In genomic region chr11:51796272-51796671, GRCm38 (mm10) we compare ENCODE assay signal across 13 mouse cellular contexts. TPM values are rescaled to one million over a fixed set of nuclear protein-coding genes. Genes with fewer than 3 reads are reported as not detected.
A peak's percentile ranks its signal among the peaks of the same experiment; 100 is the strongest.
DNase-seq lines count a peak whose midpoint lies in the region; ATAC-seq and TF ChIP-seq lines count a peak whose summit lies in the region.
"Had no signal": no experiment of that assay in that cellular context is flagged by ENCODE, and none has a peak within 500 bp of the region (broad histone marks: within the 10 kb centered on the region; RNA-seq: fewer than 3 reads in every experiment).

No protein-coding gene starts in this region.

- TF ChIP-seq POLR2A in liver, adult 2 months (IDR thresholded peaks at IDR 0.05; ENCODE audit: extremely low read depth, insufficient read depth, low read length) = no peak

- no peak overlapping the region for H3K9ac ChIP-seq in liver, adult 2 months (ENCODE audit: low read depth, low read length)
- H3K9ac ChIP-seq in intestine, postnatal 0 days (ENCODE audit: low read depth, low read length) = no peak overlapping the region
- H3K9ac ChIP-seq: hindbrain, embryonic 15.5 days had no signal

- H3K4me3 ChIP-seq in liver, adult 2 months (ENCODE audit: insufficient read depth, low read depth, low read length) = no peak overlapping the region
- no peak overlapping the region for H3K4me3 ChIP-seq in intestine, postnatal 0 days (ENCODE audit: low read depth, low read length)
- no peak overlapping the region for H3K4me3 ChIP-seq in hindbrain, embryonic 10.5 days
- H3K4me3 ChIP-seq: hindbrain, embryonic 15.5 days; myocyte had no signal

- H3K27ac ChIP-seq in liver, adult 2 months (replicated peaks; ENCODE audit: insufficient read depth, low read depth, low read length) = no peak overlapping the region
- H3K27ac ChIP-seq in intestine, postnatal 0 days (ENCODE audit: low read depth, low read length) = no peak overlapping the region
- H3K27ac ChIP-seq in hindbrain, embryonic 10.5 days = no peak overlapping the region
- H3K27ac ChIP-seq: hindbrain, embryonic 15.5 days; kidney, postnatal 0 days had no signal

- H3K4me2 ChIP-seq in intestine, postnatal 0 days (replicated peaks; ENCODE audit: low read depth) = no peak overlapping the region
- H3K4me2 ChIP-seq: heart, embryonic 11.5 days; hindbrain, embryonic 15.5 days had no signal

- H3K27me3 ChIP-seq in liver, adult 2 months (ENCODE audit: control insufficient read depth, insufficient read depth, low read length) = no peaks in the 10 kb centered on the region
- H3K27me3 ChIP-seq in intestine, postnatal 0 days (replicated peaks; ENCODE audit: control insufficient read depth, insufficient read depth, low read length) = no peaks in the 10 kb centered on the region
- no peaks in the 10 kb centered on the region for H3K27me3 ChIP-seq in hindbrain, embryonic 10.5 days (ENCODE audit: insufficient read depth, poor library complexity, severe bottlenecking)
- H3K27me3 ChIP-seq: hindbrain, embryonic 15.5 days had no signal

- ATAC-seq in intestine, postnatal 0 days = peak; percentile 48

- DNase-seq in cerebellum, postnatal 10 days = peak; percentile 27 to 31
- DNase-seq in cerebellum, adult 9-10 months = no peak
- DNase-seq in liver, adult 2 months (ENCODE audit: extremely low read depth, low read depth, low spot score) = peak; percentile 51
- no peak for DNase-seq in liver
- DNase-seq in NIH3T3 (ENCODE audit: low read depth) = peak; percentile 63
- DNase-seq in frontal cortex, postnatal 14 days (ENCODE audit: low spot score in 2 of 2) = no peak
- DNase-seq in hindbrain, embryonic 10.5 days (ENCODE audit: low spot score) = no peak
- DNase-seq: left cerebral cortex, postnatal 4 days had no signal

- no peaks in the 10 kb centered on the region for H3K4me1 ChIP-seq in liver, adult 2 months (ENCODE audit: control insufficient read depth, insufficient read depth, low read length)
- no peaks in the 10 kb centered on the region for H3K4me1 ChIP-seq in intestine, postnatal 0 days (replicated peaks; ENCODE audit: control insufficient read depth, insufficient read depth, low read length)
- peaks cover 4% of the 10 kb centered on the region; the same call in 1 of the 2 replicates for H3K4me1 ChIP-seq in hindbrain, embryonic 10.5 days (replicated peaks)
- H3K4me1 ChIP-seq: hindbrain, embryonic 15.5 days had no signal

- no peak for TF ChIP-seq CTCF in liver, adult 2 months (IDR thresholded peaks at IDR 0.05; ENCODE audit: low read depth, low read length)
- TF ChIP-seq CTCF in intestine, postnatal 0 days (IDR thresholded peaks at IDR 0.05; ENCODE audit: low read depth) = no peak

- WGBS in liver, adult 2 months = 48% methylated on average over 4 of the region's 4 CpGs
- WGBS in intestine, postnatal 0 days = 45% methylated on average over 4 of the region's 4 CpGs
- 93% methylated on average over 4 of the region's 4 CpGs for WGBS in hindbrain, embryonic 10.5 days

- H3K9me3 ChIP-seq in intestine, postnatal 0 days (ENCODE audit: control insufficient read depth) = no peaks in the 10 kb centered on the region
- H3K9me3 ChIP-seq in hindbrain, embryonic 10.5 days = no peaks in the 10 kb centered on the region
- H3K9me3 ChIP-seq: hindbrain, embryonic 15.5 days had no signal

- peaks cover 12% of the 10 kb centered on the region for H3K36me3 ChIP-seq in liver, adult 2 months (ENCODE audit: control insufficient read depth, insufficient read depth, low read length)
- H3K36me3 ChIP-seq in intestine, postnatal 0 days (ENCODE audit: control insufficient read depth, insufficient read depth) = peaks cover 14% of the 10 kb centered on the region
- peaks cover 20% of the 10 kb centered on the region for H3K36me3 ChIP-seq in hindbrain, embryonic 10.5 days

- no peaks in the 10 kb centered on the region for H3K79me2 ChIP-seq in liver, adult 2 months (ENCODE audit: control insufficient read depth, insufficient read depth, low read length)

RNA-seq across cellular contexts. Expression of gene Sar1b, which starts 32.8 kb away (rescaled TPM):
- 257 and 370 TPM in 2 replicates for total RNA-seq in liver, adult 2 months (2014; rRNA removed)
- 61.0 and 75.6 TPM in 2 replicates for polyA plus RNA-seq in liver, adult 2 months (2012; rRNA removed)
- 442 and 470 TPM in 2 replicates for polyA plus RNA-seq in intestine, postnatal 0 days (2015; fragmentation: Nextera tagmentation; extraction: Ambion mirVana)
- polyA plus RNA-seq in hindbrain, embryonic 10.5 days (2016; fragmentation: Nextera tagmentation; extraction: Ambion mirVana) = 117 and 135 TPM in 2 replicates

RNA-seq across cellular contexts. Expression of gene Sec24a, which starts 32.8 kb away (rescaled TPM):
- total RNA-seq in liver, adult 2 months (2014; rRNA removed) = 45.1 and 51.1 TPM in 2 replicates
- 30.6 and 35.3 TPM in 2 replicates for polyA plus RNA-seq in liver, adult 2 months (2012; rRNA removed)
- polyA plus RNA-seq in intestine, postnatal 0 days (2015; fragmentation: Nextera tagmentation; extraction: Ambion mirVana) = 47.1 and 49.1 TPM in 2 replicates
- polyA plus RNA-seq in hindbrain, embryonic 10.5 days (2016; fragmentation: Nextera tagmentation; extraction: Ambion mirVana) = 12.5 and 13.3 TPM in 2 replicates

Comparison
In these comparisons a context has a peak if more than half of its experiments do, and no peak if none do; other contexts are left out.
1. DNase-seq: peak in cerebellum, postnatal 10 days (2 of 2), liver, adult 2 months (single experiment) and NIH3T3 (single experiment); none in cerebellum, adult 9-10 months (single experiment), liver (single experiment), frontal cortex, postnatal 14 days (0 of 2) and hindbrain, embryonic 10.5 days (single experiment).